Mouse (Mus musculus) limb, embryonic 13.5 days (tissue): ENCODE data around the gene Rpl10a. TPM values are rescaled to one million over a fixed set of nuclear protein-coding genes. Genes with fewer than 3 reads are reported as not detected.
A peak's percentile ranks its signal among the peaks of the same experiment; 100 is the strongest.

ENCODE experiments used
- ATAC-seq: fragments of 200-750 bp; cut with Nextera tagmentation; 2 replicates; pipeline ENCODE4 v1.8.0; 2017; ENCODE audit warnings: low read depth, moderate number of reproducible peaks, moderate TSS enrichment; ENCODE audit not compliant: low FRiP score
- H3K27ac ChIP-seq: fragments of 300-500 bp; sonication (generic); 2 replicates; pipeline ENCODE4 v1.5.1; 2015; ENCODE audit warnings: inconsistent platforms, mild to moderate bottlenecking, moderate library complexity
- H3K27me3 ChIP-seq: fragments of 300-500 bp; sonication (generic); 2 replicates; pipeline ENCODE4 v1.6.1; 2015; ENCODE audit warnings: mild to moderate bottlenecking, inconsistent platforms
- H3K36me3 ChIP-seq: fragments of 300-500 bp; sonication (generic); 2 replicates; pipeline ENCODE4 v1.6.1; 2015; ENCODE audit warnings: inconsistent platforms, mild to moderate bottlenecking, moderate library complexity
- H3K4me1 ChIP-seq: fragments of 300-500 bp; sonication (generic); 2 replicates; pipeline ENCODE4 v1.6.1; 2015; ENCODE audit warnings: inconsistent platforms
- H3K4me2 ChIP-seq: fragments of 300-500 bp; sonication (generic); replicated peaks from 2 replicates; pipeline ENCODE4 v1.6.1; 2015; ENCODE audit warnings: inconsistent platforms, mild to moderate bottlenecking, moderate library complexity
- H3K4me3 ChIP-seq: fragments of 300-500 bp; sonication (generic); 2 replicates; pipeline ENCODE4 v1.5.1; 2015; ENCODE audit warnings: moderate library complexity, mild to moderate bottlenecking, inconsistent platforms
- H3K9ac ChIP-seq: fragments of 300-500 bp; sonication (generic); 2 replicates; pipeline ENCODE4 v1.6.1; 2015; ENCODE audit warnings: mild to moderate bottlenecking, inconsistent platforms
- H3K9me3 ChIP-seq: fragments of 300-500 bp; sonication (generic); 2 replicates; pipeline ENCODE4 v1.6.1; 2016; ENCODE audit warnings: inconsistent platforms
- WGBS: fragments of 180-500 bp; shearing (Covaris S2); methylation state at CpG from one replicate; pipeline ENCODE4 v1.1.7; 2015; 5-methylcytosine and 5-hydroxymethylcytosine counted together
- polyA plus RNA-seq: library from polyadenylated mRNA; unstranded; fragments of >200 nt; fragmentation: Nextera tagmentation; extraction: Ambion mirVana; gene quantifications from 2 replicates; pipeline ENCODE4 v1.2.1, GENCODE M21; 2015

The Rpl10a gene
- polyA plus RNA-seq, 1 experiment from 2014 or later = 580 TPM

DNA sequence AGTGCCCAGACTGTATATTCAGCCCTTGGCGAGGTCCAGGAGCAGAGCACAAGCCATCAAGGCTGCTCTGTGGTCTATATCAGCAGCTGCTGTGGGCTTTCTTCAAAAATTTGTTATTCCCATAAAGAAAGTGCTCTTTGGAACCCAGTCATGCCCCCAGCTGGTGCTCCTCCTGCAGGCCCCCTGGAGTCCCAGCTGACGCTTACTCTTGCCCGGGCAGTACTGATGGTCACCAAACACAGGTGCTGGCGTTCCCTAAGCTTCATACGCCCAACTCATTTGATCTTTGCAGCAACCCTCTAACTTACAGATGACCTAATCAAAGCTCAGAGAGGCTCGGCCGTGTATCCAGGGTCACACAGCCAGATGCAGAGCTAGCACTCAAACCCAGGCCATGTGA, 9.3 kb downstream of the Rpl10a start:
- H3K36me3 ChIP-seq = peaks cover 82% of the 10 kb centered on the region

DNA sequence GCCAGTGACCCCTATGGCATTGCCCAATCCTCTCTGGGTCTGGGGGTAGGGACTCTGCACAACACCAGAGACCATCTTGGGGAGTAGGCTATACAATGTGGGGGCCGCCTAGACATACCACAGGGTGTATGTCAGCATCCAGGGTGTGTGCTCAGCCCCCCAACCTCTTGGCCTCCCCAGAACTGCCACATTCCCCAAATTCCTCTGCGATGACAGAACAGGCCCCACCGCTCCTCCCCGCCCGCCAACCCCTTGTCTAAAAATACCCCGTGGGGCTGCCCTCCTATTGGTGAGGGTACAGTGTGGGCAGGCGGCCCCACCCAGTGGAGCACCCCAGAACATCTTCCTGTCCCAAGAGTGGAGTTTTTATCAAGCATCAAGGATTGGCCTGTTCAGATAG, 12.3 kb downstream of the Rpl10a start:
- Histone ChIP-seq H3K9ac (peak overlapping the region; percentile 58), H3K4me2 (peak overlapping the region; percentile 60), H3K4me3 (peak overlapping the region; percentile 25; the same call in 1 of the 2 replicates), H3K4me1 (peaks cover 53% of the 10 kb centered on the region), H3K27ac (peak overlapping the region; percentile 40; the same call in 1 of the 2 replicates), H3K27me3 (no peaks in the 10 kb centered on the region), H3K9me3 (no peaks in the 10 kb centered on the region), H3K36me3 (peaks cover 53% of the 10 kb centered on the region)
- no peak; the same call in 1 of the 2 replicates for ATAC-seq
- 68% methylated on average over 7 of the region's 7 CpGs for WGBS

More for the DNA sequence above, 9.3 kb downstream of the Rpl10a start:
- no peak overlapping the region for H3K4me2 ChIP-seq
- H3K9me3 ChIP-seq = no peaks in the 10 kb centered on the region
- H3K4me3 ChIP-seq = no peak overlapping the region
- H3K9ac ChIP-seq = no peak overlapping the region
- no peaks in the 10 kb centered on the region for H3K27me3 ChIP-seq
- no peak for ATAC-seq
- WGBS = 91% methylated on average over 7 of the region's 7 CpGs
- no peak overlapping the region for H3K27ac ChIP-seq
- H3K4me1 ChIP-seq = peaks cover 37% of the 10 kb centered on the region

DNA sequence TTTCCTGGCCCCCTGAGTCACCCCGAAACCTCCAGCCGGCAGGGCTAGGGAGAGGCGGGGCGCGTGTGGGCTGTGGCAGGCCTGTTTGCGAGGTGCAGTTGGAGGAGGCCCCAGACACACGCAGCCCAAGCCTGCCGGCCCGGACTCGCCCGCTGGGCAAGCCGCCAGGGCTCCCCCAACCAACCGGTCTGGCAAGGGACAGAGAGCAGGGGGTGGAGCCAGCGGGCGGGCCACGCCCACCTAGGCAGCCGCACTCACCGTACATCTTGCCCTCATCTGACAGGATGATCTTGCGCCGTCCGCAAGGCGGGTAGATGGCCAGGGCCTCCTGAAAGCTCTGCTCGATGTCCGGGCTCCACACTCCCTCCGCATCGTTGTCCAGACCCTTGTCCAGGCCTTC, 12.8 kb downstream of the Rpl10a start:
- Histone ChIP-seq H3K4me1 (peaks cover 58% of the 10 kb centered on the region), H3K27me3 (no peaks in the 10 kb centered on the region), H3K9me3 (no peaks in the 10 kb centered on the region), H3K4me3 (peak overlapping the region; percentile 25), H3K36me3 (peaks cover 48% of the 10 kb centered on the region), H3K4me2 (peak overlapping the region; percentile 60), H3K9ac (peak overlapping the region; percentile 58), H3K27ac (peak overlapping the region; percentile 40; the same call in 1 of the 2 replicates)
- ATAC-seq = peak; percentile 71
- WGBS = 6% methylated on average over 26 of the region's 26 CpGs

DNA sequence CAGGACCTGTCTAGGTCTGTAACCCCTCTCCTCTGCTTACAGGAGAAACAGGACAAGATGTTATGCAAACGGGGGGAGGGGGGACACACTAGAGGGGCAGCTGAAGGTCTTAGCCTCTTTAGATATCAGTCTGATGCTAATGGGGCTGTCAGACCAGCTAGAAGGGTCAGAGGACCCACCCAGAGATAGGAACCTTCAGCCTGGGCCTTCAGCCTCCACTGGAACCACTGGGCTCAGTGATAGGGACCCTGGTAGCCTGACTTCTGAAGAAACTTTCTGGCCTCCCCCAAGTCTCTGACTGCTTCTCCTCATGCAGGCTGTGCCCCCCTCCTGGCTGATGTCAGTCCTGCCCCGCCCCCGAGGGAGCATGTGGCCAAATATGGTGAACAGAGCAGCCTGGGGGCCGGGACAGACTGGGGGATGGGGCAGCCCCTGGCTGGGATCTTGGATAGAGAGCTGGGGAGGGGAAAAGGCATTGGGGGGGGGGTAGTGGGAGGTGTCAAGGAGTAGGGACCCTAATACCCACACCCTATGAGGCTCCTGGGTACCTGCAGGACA, 15.9 kb downstream of the Rpl10a start:
- no peak for ATAC-seq
- peak overlapping the region; percentile 53 for H3K9ac ChIP-seq
- WGBS = 32% methylated on average over 4 of the region's 4 CpGs
- peaks cover 20% of the 10 kb centered on the region for H3K36me3 ChIP-seq
- no peaks in the 10 kb centered on the region for H3K9me3 ChIP-seq
- peak overlapping the region; percentile 61 for H3K4me2 ChIP-seq
- no peak overlapping the region for H3K4me3 ChIP-seq
- H3K27ac ChIP-seq = peak overlapping the region; percentile 22; the same call in 1 of the 2 replicates
- peaks cover 88% of the 10 kb centered on the region for H3K4me1 ChIP-seq
- no peaks in the 10 kb centered on the region for H3K27me3 ChIP-seq

DNA sequence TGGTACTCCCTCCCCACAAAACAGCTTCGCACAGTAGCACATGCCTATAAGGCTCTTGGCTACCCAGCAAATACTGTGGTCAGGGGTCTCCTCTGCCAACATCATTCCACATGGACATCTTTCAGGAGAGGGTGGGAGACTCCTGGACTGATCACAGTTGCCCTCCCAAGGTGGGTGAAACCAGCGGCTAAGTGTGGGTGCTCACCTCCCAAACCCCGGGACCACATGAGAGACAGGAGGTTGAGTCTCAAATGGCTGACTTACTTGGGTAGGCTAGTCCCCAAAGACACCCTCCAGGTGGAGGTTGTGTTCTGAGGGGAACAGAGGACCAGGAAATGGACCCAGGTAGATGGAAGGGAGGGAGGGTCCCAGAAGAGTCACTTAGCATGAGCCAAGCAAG, 16.4 kb downstream of the Rpl10a start:
- Histone ChIP-seq H3K4me1 (peaks cover 92% of the 10 kb centered on the region), H3K9me3 (no peaks in the 10 kb centered on the region), H3K27ac (peak overlapping the region; percentile 86; the same call in 1 of the 2 replicates), H3K27me3 (no peaks in the 10 kb centered on the region), H3K36me3 (peaks cover 15% of the 10 kb centered on the region), H3K4me3 (no peak overlapping the region), H3K4me2 (peak overlapping the region; percentile 61), H3K9ac (peak overlapping the region; percentile 53; the same call in 1 of the 2 replicates)
- WGBS = 47% methylated on average over 3 of the region's 3 CpGs
- ATAC-seq = no peak

DNA sequence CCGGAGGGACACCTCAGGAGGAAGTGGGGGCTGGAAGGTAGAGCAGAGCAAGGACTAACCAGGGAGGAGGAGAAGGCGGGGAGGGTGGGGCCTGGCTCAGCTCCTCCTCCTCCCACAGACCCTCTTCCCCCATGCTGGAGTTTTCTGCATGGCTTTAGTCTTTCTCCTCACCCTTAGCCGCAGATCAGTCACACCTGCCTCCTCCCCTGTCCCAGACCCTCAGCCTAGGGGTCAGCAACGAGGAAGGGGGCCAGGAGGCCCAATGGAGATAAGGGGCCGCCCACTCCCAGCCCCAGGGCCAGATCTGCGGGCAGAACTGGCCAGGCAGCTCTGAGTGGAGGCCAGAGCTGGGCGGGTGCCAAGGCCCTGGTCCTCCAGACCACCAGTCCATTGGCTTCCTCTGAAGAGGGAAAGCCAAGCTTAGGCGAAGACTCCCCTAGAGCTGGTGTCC, 17.0 kb downstream of the Rpl10a start:
- H3K4me1 ChIP-seq = peaks cover 92% of the 10 kb centered on the region
- H3K9me3 ChIP-seq = no peaks in the 10 kb centered on the region
- H3K9ac ChIP-seq = peak overlapping the region; percentile 53; the same call in 1 of the 2 replicates
- H3K27me3 ChIP-seq = no peaks in the 10 kb centered on the region
- 12% methylated on average over 8 of the region's 8 CpGs for WGBS
- H3K27ac ChIP-seq = peak overlapping the region; percentile 86
- peaks cover 9% of the 10 kb centered on the region for H3K36me3 ChIP-seq
- ATAC-seq = no peak
- H3K4me2 ChIP-seq = peak overlapping the region; percentile 61
- H3K4me3 ChIP-seq = peak overlapping the region; percentile 22

DNA sequence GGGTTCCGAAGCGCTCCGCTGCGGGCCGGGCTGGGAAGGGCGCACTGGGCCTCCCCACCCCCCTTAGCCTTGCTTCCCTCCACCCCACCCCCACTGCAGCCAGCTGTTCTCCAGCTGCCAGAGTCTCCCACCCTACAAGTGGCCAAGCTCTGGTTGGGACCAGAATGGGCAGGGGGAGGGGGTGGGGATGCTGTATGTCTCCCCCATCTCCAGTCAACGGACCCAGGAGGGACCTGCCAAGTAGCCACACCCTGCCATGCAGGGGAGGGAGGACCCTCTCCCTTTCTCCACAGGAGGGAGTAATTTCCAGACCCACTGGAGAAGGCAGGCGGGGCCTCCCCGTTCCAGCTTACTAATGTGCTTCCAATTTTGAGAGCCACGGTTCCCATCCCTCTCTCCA, 17.6 kb downstream of the Rpl10a start:
- H3K4me1 ChIP-seq = peaks cover 86% of the 10 kb centered on the region
- peak overlapping the region; percentile 22 for H3K4me3 ChIP-seq
- H3K9ac ChIP-seq = peak overlapping the region; percentile 53
- H3K36me3 ChIP-seq = 0 out of 2 replicates have a peak, but pooled peaks cover 3% of the 10 kb centered on the region
- ATAC-seq = peak; percentile 15; the same call in 1 of the 2 replicates
- no peaks in the 10 kb centered on the region for H3K27me3 ChIP-seq
- 3% methylated on average over 10 of the region's 10 CpGs for WGBS
- H3K27ac ChIP-seq = peak overlapping the region; percentile 86
- H3K4me2 ChIP-seq = peak overlapping the region; percentile 61
- no peaks in the 10 kb centered on the region for H3K9me3 ChIP-seq

DNA sequence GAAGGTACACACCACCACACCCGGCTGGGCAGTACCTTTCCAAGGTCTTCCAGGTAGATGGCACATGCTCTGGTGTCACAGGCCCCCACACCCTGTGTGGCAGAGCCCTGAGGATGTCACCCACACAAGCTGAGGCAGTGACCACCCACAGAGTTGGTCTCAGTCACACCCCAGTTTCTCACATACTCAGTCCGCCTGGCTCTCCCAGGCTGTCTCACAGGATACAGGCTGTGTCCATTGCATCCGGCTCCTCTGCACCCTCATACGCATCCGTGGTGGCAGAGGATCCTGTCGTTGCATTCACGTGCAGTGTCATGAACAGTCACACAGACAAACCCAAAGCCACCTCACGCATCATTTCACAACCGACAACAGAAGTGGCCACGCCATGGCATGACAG, 19.1 kb downstream of the Rpl10a start:
- 82% methylated on average over 10 of the region's 10 CpGs for WGBS
- H3K27me3 ChIP-seq = no peaks in the 10 kb centered on the region
- no peaks in the 10 kb centered on the region for H3K36me3 ChIP-seq
- H3K4me3 ChIP-seq = no peak overlapping the region
- ATAC-seq = no peak
- H3K4me1 ChIP-seq = peaks cover 83% of the 10 kb centered on the region
- no peaks in the 10 kb centered on the region for H3K9me3 ChIP-seq
- 0 out of 2 replicates have a peak overlapping the region, but pooled peaks have one; percentile 39 for H3K27ac ChIP-seq
- H3K4me2 ChIP-seq = peak overlapping the region; percentile 93
- H3K9ac ChIP-seq = no peak overlapping the region; the same call in 1 of the 2 replicates

DNA sequence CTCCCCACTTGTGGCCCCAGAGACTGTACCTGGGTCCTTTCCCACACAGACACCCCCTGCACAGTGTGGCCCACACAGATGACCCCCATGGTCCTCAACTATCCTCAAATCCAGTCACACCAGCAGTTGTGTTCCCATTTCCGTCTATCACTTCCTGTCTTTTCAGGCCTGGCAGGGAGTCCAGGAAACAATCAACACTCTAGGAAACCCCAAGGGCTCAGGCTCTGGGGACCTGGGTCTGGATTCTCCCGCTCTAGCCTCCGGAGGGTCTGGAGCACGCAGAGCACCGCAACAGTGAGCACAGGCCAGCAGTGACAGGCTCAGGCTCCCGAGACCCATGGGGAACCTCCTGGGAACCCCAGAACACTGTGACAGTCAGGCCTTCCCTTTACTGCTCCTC, 19.9 kb downstream of the Rpl10a start:
- Histone ChIP-seq H3K4me3 (peak overlapping the region; percentile 90), H3K27me3 (no peaks in the 10 kb centered on the region), H3K4me1 (peaks cover 75% of the 10 kb centered on the region), H3K36me3 (no peaks in the 10 kb centered on the region), H3K9me3 (no peaks in the 10 kb centered on the region), H3K4me2 (peak overlapping the region; percentile 93), H3K27ac (no peak overlapping the region), H3K9ac (peak overlapping the region; percentile 99)
- no peak for ATAC-seq
- WGBS = 38% methylated on average over 6 of the region's 6 CpGs

DNA sequence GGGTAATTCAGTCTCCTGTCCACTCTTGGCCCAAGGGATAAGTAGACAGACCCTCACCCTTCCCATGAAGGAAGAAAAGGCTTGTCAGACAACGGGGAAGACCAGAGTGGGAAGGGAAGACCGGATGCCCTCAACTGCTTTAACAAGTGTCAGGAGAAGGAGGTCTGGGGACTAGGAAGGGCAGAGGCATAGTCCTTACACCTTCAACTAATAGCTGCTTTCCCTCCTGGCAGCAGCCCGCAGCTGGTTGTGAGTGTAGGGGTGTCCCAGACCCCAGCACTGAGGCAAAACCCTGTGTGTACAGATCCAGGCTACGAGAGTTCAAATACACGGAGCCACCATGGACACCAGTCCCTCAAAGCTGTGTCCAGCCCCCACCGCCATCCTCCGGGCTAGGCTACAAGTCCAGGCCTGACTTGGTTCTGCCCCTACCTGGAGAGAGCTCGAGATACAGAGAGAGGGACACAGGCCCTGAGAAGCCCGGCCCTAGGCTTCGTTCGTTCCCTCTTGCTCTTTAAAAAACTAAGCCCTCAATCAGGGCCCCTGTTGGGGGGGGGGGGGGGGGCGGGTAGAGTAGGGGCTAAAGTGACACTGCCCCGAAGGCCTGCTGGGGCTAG, 21.1 kb downstream of the Rpl10a start:
- Histone ChIP-seq H3K9me3 (no peaks in the 10 kb centered on the region), H3K4me3 (peak overlapping the region; percentile 90), H3K27ac (peak overlapping the region; percentile 97), H3K36me3 (no peaks in the 10 kb centered on the region), H3K4me1 (peaks cover 63% of the 10 kb centered on the region), H3K9ac (peak overlapping the region; percentile 99), H3K4me2 (peak overlapping the region; percentile 93), H3K27me3 (no peaks in the 10 kb centered on the region)
- WGBS = 8% methylated on average over 13 of the region's 13 CpGs
- no peak for ATAC-seq

DNA sequence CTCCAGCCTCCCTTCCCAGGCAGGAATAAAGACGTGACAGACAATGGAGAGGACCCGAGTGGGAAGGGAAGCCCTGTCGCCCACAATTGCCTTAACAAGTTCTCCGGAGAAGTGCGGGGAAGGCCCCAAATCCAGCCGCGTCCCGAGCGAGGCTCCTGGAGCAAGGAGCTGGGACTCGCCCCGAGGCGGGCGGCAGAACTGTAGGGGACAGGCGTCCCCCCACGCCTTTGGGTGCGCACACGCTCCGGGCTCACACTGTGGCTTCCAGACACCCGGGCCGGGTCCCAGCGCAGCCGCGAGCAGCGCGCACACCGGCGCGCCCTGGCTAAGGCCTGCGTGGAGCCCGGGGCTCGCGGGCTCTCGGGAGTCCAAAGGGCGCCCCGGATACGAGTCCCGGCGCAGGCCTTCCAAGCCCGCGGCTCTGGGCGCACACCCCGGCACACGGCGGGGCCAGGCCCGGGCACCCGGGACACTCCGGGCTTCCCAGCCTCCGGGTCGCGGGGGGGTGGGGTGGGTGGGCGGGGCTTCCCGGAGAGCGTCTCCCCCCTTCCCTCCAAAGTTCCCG, 21.7 kb downstream of the Rpl10a start:
- peak overlapping the region; percentile 97 for H3K27ac ChIP-seq
- peak overlapping the region; percentile 93 for H3K4me2 ChIP-seq
- under 1% methylated on average over 53 of the region's 54 CpGs for WGBS
- peak overlapping the region; percentile 90 for H3K4me3 ChIP-seq
- no peaks in the 10 kb centered on the region for H3K9me3 ChIP-seq
- peak overlapping the region; percentile 99 for H3K9ac ChIP-seq
- H3K36me3 ChIP-seq = no peaks in the 10 kb centered on the region
- peaks cover 57% of the 10 kb centered on the region for H3K4me1 ChIP-seq
- peak; percentile 34; the same call in 1 of the 2 replicates for ATAC-seq
- no peaks in the 10 kb centered on the region for H3K27me3 ChIP-seq
